Mouse (Mus musculus) CH12.LX (cell line): ENCODE results near the gene Pnpla2. TPM values are rescaled to one million over a fixed set of nuclear protein-coding genes. Genes with fewer than 3 reads are reported as not detected.

ENCODE experiments used
- DNase-seq: peaks from one replicate; pipeline ENCODE4 v3.0.0-alpha.2; 2013; ENCODE audit errors: extremely low read depth
- H3K27ac ChIP-seq: 2 replicates; pipeline ENCODE4 v1.5.1; 2012; ENCODE audit warnings: low read depth, mild to moderate bottlenecking, control low read depth, moderate library complexity; ENCODE audit not compliant: insufficient read depth
- H3K27me3 ChIP-seq: replicated peaks from 2 replicates; pipeline ENCODE3; 2012; ENCODE audit warnings: inconsistent platforms
- H3K36me3 ChIP-seq, 2 experiments: replicated peaks in 1 of 2; 2 replicates each; pipeline versions ENCODE3 to v1.6.1; 2012; ENCODE audit warnings: inconsistent platforms in 1 of 2, low read length in 1 of 2, mild to moderate bottlenecking in 1 of 2, mixed read lengths in 1 of 2, moderate library complexity in 1 of 2; ENCODE audit not compliant: control insufficient read depth in 1 of 2, insufficient read depth in 1 of 2
- H3K4me1 ChIP-seq, 2 experiments: 2 replicates each; pipeline ENCODE4 v1.6.1; 2012; ENCODE audit warnings: inconsistent platforms in 1 of 2, moderate library complexity in 1 of 2; ENCODE audit not compliant: insufficient read depth in 2 of 2, control insufficient read depth in 1 of 2
- H3K4me2 ChIP-seq: 2 replicates; pipeline ENCODE4 v1.6.1; 2012; ENCODE audit warnings: low read depth, mild to moderate bottlenecking, control low read depth; ENCODE audit not compliant: poor library complexity, insufficient read depth, severe bottlenecking
- H3K4me3 ChIP-seq, 3 experiments: fragments of 150-350 bp in 1 of 3; sonication (generic) in 1 of 3; replicated peaks in 1 of 3; 2 replicates each; pipeline versions ENCODE3 to v1.5.1; 2011 to 2012; ENCODE audit warnings: low read depth in 2 of 3, low read length in 2 of 3, mild to moderate bottlenecking in 2 of 3, moderate library complexity in 2 of 3, control low read depth in 1 of 3, improper control_type of control experiment in 1 of 3, inconsistent platforms in 1 of 3, mixed read lengths in 1 of 3; ENCODE audit not compliant: poor library complexity in 1 of 3
- H3K79me2 ChIP-seq: replicated peaks from 2 replicates; pipeline ENCODE4 v1.6.1; 2012; ENCODE audit warnings: mild to moderate bottlenecking, moderate library complexity; ENCODE audit not compliant: control insufficient read depth, poor library complexity, insufficient read depth, severe bottlenecking; ENCODE audit errors: extremely low read depth
- H3K9ac ChIP-seq: 2 replicates; pipeline ENCODE4 v1.6.1; 2012; ENCODE audit warnings: low read depth, mild to moderate bottlenecking, control low read depth, moderate library complexity; ENCODE audit not compliant: insufficient read depth
- H3K9me3 ChIP-seq: replicated peaks from 2 replicates; pipeline ENCODE3; 2012; ENCODE audit warnings: low read length, inconsistent platforms, mixed read lengths
- BHLHE40 ChIP-seq: IDR thresholded peaks from 2 replicates; pipeline ENCODE4 v1.6.1; 2011; ENCODE audit warnings: mild to moderate bottlenecking, low read depth, low read length, improper control_type of control experiment
- CHD1 ChIP-seq: IDR thresholded peaks from 2 replicates; pipeline ENCODE4 v1.6.1; 2012; ENCODE audit warnings: low read depth, low read length, improper control_type of control experiment, inconsistent platforms
- CHD2 ChIP-seq: IDR thresholded peaks from 2 replicates; pipeline ENCODE4 v1.6.1; 2011; ENCODE audit warnings: low read length, improper control_type of control experiment
- CTCF ChIP-seq, 2 experiments: IDR thresholded peaks in 1 of 2; conservative IDR thresholded peaks in 1 of 2; 2 replicates each; pipeline ENCODE4 v1.5.1; 2011 to 2012; ENCODE audit warnings: low read depth in 2 of 2, low read length in 2 of 2, improper control_type of control experiment in 1 of 2, inconsistent platforms in 1 of 2, mild to moderate bottlenecking in 1 of 2, moderate library complexity in 1 of 2
- E2F4 ChIP-seq: IDR thresholded peaks from 2 replicates; pipeline ENCODE4 v1.6.1; 2011; ENCODE audit warnings: low read depth, low read length, improper control_type of control experiment; ENCODE audit not compliant: insufficient replicate concordance
- ELF1 ChIP-seq: IDR thresholded peaks from 2 replicates; pipeline ENCODE4 v1.6.1; 2014; ENCODE audit warnings: low read depth, mild to moderate bottlenecking, inconsistent platforms, low read length, improper control_type of control experiment
- ETS1 ChIP-seq: conservative IDR thresholded peaks from 2 replicates; pipeline ENCODE4 v1.6.1; 2012; ENCODE audit warnings: low read depth, mild to moderate bottlenecking, inconsistent platforms, low read length, improper control_type of control experiment, moderate library complexity
- GABPA ChIP-seq: IDR thresholded peaks from 2 replicates; pipeline ENCODE4 v1.6.1; 2012; ENCODE audit warnings: low read depth, low read length, improper control_type of control experiment, inconsistent platforms; ENCODE audit not compliant: insufficient replicate concordance
- HCFC1 ChIP-seq: IDR thresholded peaks from 2 replicates; pipeline ENCODE4 v1.6.1; 2012; ENCODE audit warnings: low read depth, mild to moderate bottlenecking, inconsistent platforms, low read length, improper control_type of control experiment
- IRF4 ChIP-seq: IDR thresholded peaks from 2 replicates; pipeline ENCODE4 v1.6.1; 2014; ENCODE audit warnings: low read depth, mild to moderate bottlenecking, inconsistent platforms, low read length, improper control_type of control experiment
- JUN ChIP-seq: IDR thresholded peaks from 2 replicates; pipeline ENCODE4 v1.6.1; 2011; ENCODE audit warnings: low read depth, mild to moderate bottlenecking, low read length, improper control_type of control experiment, moderate library complexity; ENCODE audit not compliant: insufficient read depth
- JUND ChIP-seq: conservative IDR thresholded peaks from 2 replicates; pipeline ENCODE4 v1.6.1; 2011; ENCODE audit warnings: low read depth, low read length, improper control_type of control experiment
- KAT2A ChIP-seq: IDR thresholded peaks from 2 replicates; pipeline ENCODE4 v1.6.1; 2012; ENCODE audit warnings: low read length, improper control_type of control experiment, inconsistent platforms; ENCODE audit not compliant: insufficient replicate concordance
- MAX ChIP-seq: IDR thresholded peaks from 2 replicates; pipeline ENCODE4 v1.6.1; 2011; ENCODE audit warnings: low read length, improper control_type of control experiment
- MAZ ChIP-seq: IDR thresholded peaks from 2 replicates; pipeline ENCODE4 v1.6.1; 2012; ENCODE audit warnings: low read depth, mild to moderate bottlenecking, inconsistent platforms, low read length, improper control_type of control experiment, moderate library complexity
- NRF1 ChIP-seq: IDR thresholded peaks from 2 replicates; pipeline ENCODE4 v1.6.1; 2014; ENCODE audit warnings: low read depth, mild to moderate bottlenecking, inconsistent platforms, low read length, improper control_type of control experiment, moderate library complexity
- PAX5 ChIP-seq: IDR thresholded peaks from 2 replicates; pipeline ENCODE4 v1.6.1; 2012; ENCODE audit warnings: low read length, inconsistent platforms, mixed read lengths
- POLR2A ChIP-seq: IDR thresholded peaks from 2 replicates; pipeline ENCODE4 v1.6.1; 2011; ENCODE audit warnings: low read depth, mild to moderate bottlenecking, improper control_type of control experiment, low read length
- SIN3A ChIP-seq: IDR thresholded peaks from 2 replicates; pipeline ENCODE4 v1.6.1; 2012; ENCODE audit warnings: low read length, improper control_type of control experiment, inconsistent platforms
- SMC3 ChIP-seq: IDR thresholded peaks from 2 replicates; pipeline ENCODE4 v1.6.1; 2011; ENCODE audit warnings: low read depth, low read length, improper control_type of control experiment
- TBP ChIP-seq: conservative IDR thresholded peaks from 2 replicates; pipeline ENCODE4 v1.6.1; 2011; ENCODE audit warnings: low read depth, low read length, improper control_type of control experiment
- UBTF ChIP-seq: IDR thresholded peaks from 2 replicates; pipeline ENCODE4 v1.6.1; 2012; ENCODE audit warnings: low read depth, mild to moderate bottlenecking, inconsistent platforms, low read length, improper control_type of control experiment, moderate library complexity
- ZMIZ1 ChIP-seq: IDR thresholded peaks from 2 replicates; pipeline ENCODE4 v1.6.1; 2012; ENCODE audit warnings: low read depth, mild to moderate bottlenecking, inconsistent platforms, low read length, improper control_type of control experiment
- ZNF384 ChIP-seq: IDR thresholded peaks from 2 replicates; pipeline ENCODE4 v1.6.1; 2012; ENCODE audit warnings: low read depth, low read length, improper control_type of control experiment, inconsistent platforms
- dilution Hi-C: fragments of 300-500 bp; cut with MboI; formaldehyde crosslinking; loops from 2 replicates; pipeline ENCODE4 v1.14.3; 2020; ENCODE audit warnings: low sequenced_read_pairs; ENCODE audit not compliant: extremely low pct_unique_long_range_greater_than_20kb, extremely low pct_ligation_motif_present
- in situ Hi-C: fragments of 300-500 bp; cut with MboI; formaldehyde crosslinking; loops from 3 replicates; pipeline ENCODE4 v1.14.3; 2019; ENCODE audit warnings: low sequenced_read_pairs, low pct_ligation_motif_present, low pct_unique_long_range_greater_than_20kb, mixed read lengths
- polyA plus RNA-seq: library from polyadenylated mRNA; unstranded; fragments of >175 nt; gene quantifications from 2 replicates; pipeline ENCODE4 v1.2.1, GENCODE M21; 2012; ENCODE audit warnings: low read depth; ENCODE audit not compliant: insufficient read length
- total RNA-seq, 2 experiments: library from RNA; depleted of rRNA; stranded (reverse); fragments of 300-350 nt in 1 of 2; fragments of >200 nt in 1 of 2; gene quantifications; 2 replicates each; pipeline ENCODE4 v1.2.3; 2012 to 2014

The Pnpla2 gene
- total and polyA plus RNA-seq, 3 experiments = 2.8 to 29.6 (median 11.7) TPM

- no peaks in the 10 kb centered on the region for H3K9me3 ChIP-seq
- H3K9ac ChIP-seq = no peak overlapping the region
- H3K79me2 ChIP-seq = no peaks in the 10 kb centered on the region
- H3K4me3 ChIP-seq = no peak overlapping the region
- no peak for TF ChIP-seq SIN3A
- no peak for TF ChIP-seq ZMIZ1
- TF ChIP-seq CHD2 = no peak
- no peak for TF ChIP-seq BHLHE40
- TF ChIP-seq CHD1 = no peak
- TF ChIP-seq ELF1 = no peak
- no peak for TF ChIP-seq JUN
- no peak for TF ChIP-seq MAX
- no peak for TF ChIP-seq IRF4
- TF ChIP-seq, all 38 proteins: peak for 0
- peaks cover 45 to 92% of the 10 kb centered on the region in 2 experiments for H3K36me3 ChIP-seq
- no peak for DNase-seq
- no peaks in the 10 kb centered on the region for H3K27me3 ChIP-seq
- no peak overlapping the region for H3K27ac ChIP-seq
- dilution Hi-C loops = no loop called here
- in situ Hi-C loops = no loop called here
- no peak overlapping the region for H3K4me2 ChIP-seq
- no peaks in the 10 kb centered on the region for H3K4me1 ChIP-seq
Observed at GRCm38 (mm10) chr7:141495940-141496339, 40.9 kb downstream of the Pnpla2 start.

GRCm38 (mm10) chr7:141497600-141497999 is 42.6 kb downstream of the Pnpla2 start:
- in situ Hi-C loops = no loop called here
- no peaks in the 10 kb centered on the region for H3K9me3 ChIP-seq
- no peak for DNase-seq
- H3K36me3 ChIP-seq = peaks cover 42 to 90% of the 10 kb centered on the region in 2 experiments
- TF ChIP-seq GABPA (no peak), HCFC1 (no peak), CTCF (conservative IDR thresholded peaks at IDR 0.05 in 1 of 2, IDR thresholded peaks at IDR 0.05 in 1 of 2; ENCODE audit: low read depth in 2 of 2, low read length in 2 of 2) (no peak), E2F4 (no peak), ETS1 (no peak), JUND (no peak), ZNF384 (no peak), NRF1 (no peak), POLR2A (no peak), MAZ (no peak), KAT2A (no peak), ZMIZ1 (no peak), SIN3A (no peak), PAX5 (no peak), UBTF (no peak), TBP (no peak), JUN (no peak), SMC3 (no peak)
- TF ChIP-seq, all 38 proteins: peak for 0
- H3K9ac ChIP-seq = no peak overlapping the region
- H3K4me1 ChIP-seq = no peaks in the 10 kb centered on the region
- dilution Hi-C loops = no loop called here
- H3K27me3 ChIP-seq = no peaks in the 10 kb centered on the region
- no peaks in the 10 kb centered on the region for H3K79me2 ChIP-seq
- no peak overlapping the region for H3K27ac ChIP-seq
- no peak overlapping the region for H3K4me2 ChIP-seq
- H3K4me3 ChIP-seq = no peak overlapping the region
